Mouse (Mus musculus) kidney, embryonic 16.5 days (tissue): ENCODE data around the gene St6galnac5. TPM values are rescaled to one million over a fixed set of nuclear protein-coding genes. Genes with fewer than 3 reads are reported as not detected.
"Not testable (repeated sequence)": the region's sequence is repeated elsewhere in the genome, so short reads cannot be mapped to it uniquely, and the experiment has no call there.

Experiments used
- ATAC-seq: fragments of 200-750 bp; cut with Nextera tagmentation; 2 replicates; pipeline ENCODE4 v1.8.0; 2017; ENCODE audit warnings: moderate TSS enrichment; ENCODE audit not compliant: low FRiP score, low TSS enrichment
- H3K27ac ChIP-seq: fragments of 300-500 bp; sonication (generic); 2 replicates; pipeline ENCODE4 v1.5.1; 2014; ENCODE audit warnings: low read length
- H3K27me3 ChIP-seq: fragments of 300-500 bp; sonication (generic); 2 replicates; pipeline ENCODE4 v1.6.1; 2014; ENCODE audit warnings: low read length, control low read depth, mixed read lengths; ENCODE audit not compliant: insufficient read depth
- H3K36me3 ChIP-seq: fragments of 300-500 bp; sonication (generic); 2 replicates; pipeline ENCODE4 v1.6.1; 2014; ENCODE audit warnings: low read length, control low read depth, mixed read lengths; ENCODE audit not compliant: insufficient read depth
- H3K4me1 ChIP-seq: fragments of 300-500 bp; sonication (generic); 2 replicates; pipeline ENCODE4 v1.6.1; 2014; ENCODE audit warnings: low read length, control low read depth, mixed read lengths; ENCODE audit not compliant: insufficient read depth
- H3K4me2 ChIP-seq: fragments of 300-500 bp; sonication (generic); replicated peaks from 2 replicates; pipeline ENCODE4 v1.6.1; 2014; ENCODE audit warnings: low read depth, low read length
- H3K4me3 ChIP-seq: fragments of 300-500 bp; sonication (generic); 2 replicates; pipeline ENCODE4 v1.5.1; 2014; ENCODE audit warnings: mild to moderate bottlenecking, low read length
- H3K9ac ChIP-seq: fragments of 300-500 bp; sonication (generic); replicated peaks from 2 replicates; pipeline ENCODE4 v1.6.1; 2014; ENCODE audit warnings: low read length
- H3K9me3 ChIP-seq: fragments of 300-500 bp; sonication (generic); 2 replicates; pipeline ENCODE4 v1.6.1; 2016; ENCODE audit warnings: low read length, control low read depth
- WGBS: fragments of 180-500 bp; shearing (Covaris S2); extraction: QIAGEN DNeasy Blood & Tissue Kit; methylation state at CpG from one replicate; pipeline ENCODE4 v1.1.7; 2014; 5-methylcytosine and 5-hydroxymethylcytosine counted together
- polyA plus RNA-seq: library from polyadenylated mRNA; unstranded; fragments of >200 nt; fragmentation: Nextera tagmentation; extraction: Ambion mirVana; gene quantifications from 2 replicates; pipeline ENCODE4 v1.2.1, GENCODE M21; 2015

Gene St6galnac5
- polyA plus RNA-seq, 1 experiment from 2014 or later = 0.85 TPM

- not testable (repeated sequence) for H3K27me3 ChIP-seq, H3K4me2 ChIP-seq, H3K9ac ChIP-seq, H3K9me3 ChIP-seq, H3K36me3 ChIP-seq, ATAC-seq, H3K4me3 ChIP-seq, H3K4me1 ChIP-seq, H3K27ac ChIP-seq
- WGBS = 89% methylated on average over 5 of the region's 5 CpGs
These were observed 193.6 kb downstream of the St6galnac5 start for GRCm38 (mm10) chr3:152788301-152788953.

- H3K27ac ChIP-seq, H3K9ac ChIP-seq, H3K4me1 ChIP-seq, H3K9me3 ChIP-seq, H3K36me3 ChIP-seq, H3K4me3 ChIP-seq, H3K27me3 ChIP-seq, ATAC-seq, H3K4me2 ChIP-seq: not testable (repeated sequence)
- 74% methylated on average over 7 of the region's 13 CpGs for WGBS
These were observed 197.7 kb downstream of the St6galnac5 start for GRCm38 (mm10) chr3:152784353-152784752.

GRCm38 (mm10) chr3:152783792-152784191 is 198.3 kb downstream of the St6galnac5 start:
- Histone ChIP-seq H3K27me3 (no peaks in the 10 kb centered on the region), H3K9me3 (no peaks in the 10 kb centered on the region), H3K27ac (no peak overlapping the region), H3K36me3 (no peaks in the 10 kb centered on the region), H3K4me1 (no peaks in the 10 kb centered on the region), H3K4me3 (no peak overlapping the region), H3K9ac (no peak overlapping the region), H3K4me2 (no peak overlapping the region)
- peak; percentile 84 for ATAC-seq
- WGBS = 14% methylated on average over 7 of the region's 7 CpGs

GRCm38 (mm10) chr3:152779819-152780218 is 202.2 kb downstream of the St6galnac5 start:
- no peaks in the 10 kb centered on the region for H3K27me3 ChIP-seq
- no peak for ATAC-seq
- H3K9ac ChIP-seq = no peak overlapping the region
- H3K9me3 ChIP-seq = no peaks in the 10 kb centered on the region
- H3K4me3 ChIP-seq = no peak overlapping the region
- 58% methylated on average over 4 of the region's 4 CpGs for WGBS
- no peak overlapping the region for H3K27ac ChIP-seq
- no peaks in the 10 kb centered on the region for H3K36me3 ChIP-seq
- H3K4me2 ChIP-seq = no peak overlapping the region
- H3K4me1 ChIP-seq = no peaks in the 10 kb centered on the region

GRCm38 (mm10) chr3:152776872-152777540 is 205.0 kb downstream of the St6galnac5 start:
- Histone ChIP-seq H3K36me3 (no peaks in the 10 kb centered on the region), H3K4me3 (no peak overlapping the region), H3K4me1 (no peaks in the 10 kb centered on the region), H3K27me3 (no peaks in the 10 kb centered on the region), H3K9ac (no peak overlapping the region), H3K9me3 (no peaks in the 10 kb centered on the region), H3K27ac (no peak overlapping the region), H3K4me2 (no peak overlapping the region)
- 70% methylated on average over 16 of the region's 16 CpGs for WGBS
- 0 out of 2 replicates have a peak, but pooled peaks have one; percentile 57 for ATAC-seq

- Histone ChIP-seq H3K36me3 (no peaks in the 10 kb centered on the region), H3K4me2 (no peak overlapping the region), H3K27ac (no peak overlapping the region), H3K9me3 (no peaks in the 10 kb centered on the region), H3K4me3 (no peak overlapping the region), H3K9ac (no peak overlapping the region), H3K27me3 (no peaks in the 10 kb centered on the region), H3K4me1 (no peaks in the 10 kb centered on the region)
- no peak for ATAC-seq
- 78% methylated on average over 6 of the region's 6 CpGs for WGBS
These were observed 205.7 kb downstream of the St6galnac5 start for GRCm38 (mm10) chr3:152776363-152776762.

GRCm38 (mm10) chr3:152770056-152770455 is 212.0 kb downstream of the St6galnac5 start:
- Histone ChIP-seq H3K27ac (no peak overlapping the region), H3K9ac (no peak overlapping the region), H3K36me3 (peaks cover 9% of the 10 kb centered on the region), H3K27me3 (no peaks in the 10 kb centered on the region), H3K4me3 (no peak overlapping the region), H3K4me2 (no peak overlapping the region), H3K9me3 (no peaks in the 10 kb centered on the region), H3K4me1 (no peaks in the 10 kb centered on the region)
- ATAC-seq = no peak
- 84% methylated on average over 6 of the region's 6 CpGs for WGBS

GRCm38 (mm10) chr3:152767485-152767884 is 214.6 kb downstream of the St6galnac5 start:
- 57% methylated on average over 11 of the region's 11 CpGs for WGBS
- Histone ChIP-seq H3K9me3 (no peaks in the 10 kb centered on the region), H3K4me2 (no peak overlapping the region), H3K9ac (no peak overlapping the region), H3K4me3 (no peak overlapping the region), H3K27ac (no peak overlapping the region), H3K36me3 (peaks cover 9% of the 10 kb centered on the region), H3K27me3 (no peaks in the 10 kb centered on the region), H3K4me1 (peaks cover 10% of the 10 kb centered on the region; the same call in 1 of the 2 replicates)
- ATAC-seq = no peak
